Mouse (Mus musculus): ENCODE measurements around the gene Dnttip1. TPM values are rescaled to one million over a fixed set of nuclear protein-coding genes. Genes with fewer than 3 reads are reported as not detected.

Dnttip1 gene
- polyA plus RNA-seq, 1 experiment from 2014 or later, result 49.0 TPM

DNA sequence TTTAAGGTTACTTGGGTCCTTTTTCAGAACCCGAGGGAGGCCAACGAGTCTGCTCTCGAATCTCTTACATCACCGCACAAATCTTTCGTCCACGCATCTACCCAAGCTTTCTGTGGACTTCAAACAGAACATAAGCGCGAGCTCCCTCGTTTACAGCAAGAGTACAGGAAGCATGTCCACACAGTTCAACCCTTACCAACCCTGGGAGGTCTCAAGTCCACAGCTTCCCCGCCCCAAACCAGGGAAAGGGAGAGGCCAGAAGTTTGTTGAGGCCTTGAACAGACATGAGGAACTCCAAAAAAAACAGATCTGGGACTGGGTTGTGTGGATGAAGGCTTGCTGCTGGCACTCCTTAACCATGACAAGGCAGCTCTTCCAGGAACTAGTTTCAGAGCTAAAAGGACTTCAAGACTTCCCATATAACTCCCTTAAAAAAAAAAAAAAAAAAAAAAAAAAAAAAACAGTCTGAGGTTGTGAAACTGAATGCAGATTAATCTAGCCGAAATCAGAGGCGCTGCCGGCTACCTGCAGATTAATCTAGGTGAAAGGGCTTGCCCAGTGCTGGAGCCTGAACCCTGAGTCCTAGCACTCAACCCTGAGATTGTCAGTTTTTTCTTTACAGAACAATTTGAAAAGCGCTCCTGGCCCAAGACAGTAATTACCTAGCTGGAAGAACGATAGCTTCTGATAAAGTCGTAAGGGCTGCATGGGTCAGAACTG lies 57.6 kb downstream of the Dnttip1 start:
- WGBS, result 94% methylated on average over 16 of the region's 16 CpGs
- no peak for ATAC-seq (ENCODE audit: low read depth)
- H3K36me3 ChIP-seq (ENCODE audit: control insufficient read depth, insufficient read depth, low read length), result peaks cover 3% of the 10 kb centered on the region
- H3K4me2 ChIP-seq (ENCODE audit: low read depth, low read length), result peak overlapping the region; percentile 64
- peak overlapping the region; percentile 67; the same call in 1 of the 2 replicates for H3K9ac ChIP-seq (replicated peaks; ENCODE audit: low read depth, low read length)
- no peaks in the 10 kb centered on the region for H3K27me3 ChIP-seq (ENCODE audit: control insufficient read depth, insufficient read depth, low read length)
- H3K4me1 ChIP-seq (ENCODE audit: control insufficient read depth, insufficient read depth, low read length), result peaks cover 16% of the 10 kb centered on the region
- no peak overlapping the region for H3K27ac ChIP-seq (ENCODE audit: low read depth, low read length)
- peak overlapping the region; percentile 54; the same call in 1 of the 2 replicates for H3K4me3 ChIP-seq (ENCODE audit: low read depth, low read length)
- no peaks in the 10 kb centered on the region for H3K9me3 ChIP-seq (ENCODE audit: control insufficient read depth, low read length)

DNA sequence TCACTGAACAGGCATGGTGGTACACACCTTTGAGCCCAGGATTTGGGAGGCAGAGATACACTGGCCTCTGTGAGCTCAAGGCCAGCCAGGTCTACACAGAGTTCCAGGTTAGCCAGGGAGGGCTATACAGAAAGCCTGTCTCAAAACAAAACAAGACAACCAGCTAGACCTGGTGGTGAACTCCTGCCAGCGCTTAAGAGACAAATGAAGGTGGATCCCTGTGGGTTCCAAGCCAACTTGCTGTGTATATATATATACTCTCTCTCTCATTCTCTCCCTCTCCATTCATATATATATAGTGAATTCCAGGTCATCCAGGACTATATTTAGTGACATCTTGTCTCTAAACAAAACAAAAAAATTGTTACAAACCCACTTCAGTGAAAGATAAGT lies 58.1 kb downstream of the Dnttip1 start:
- H3K36me3 ChIP-seq (ENCODE audit: control insufficient read depth, insufficient read depth, low read length), result peaks cover 3% of the 10 kb centered on the region
- no peaks in the 10 kb centered on the region for H3K27me3 ChIP-seq (ENCODE audit: control insufficient read depth, insufficient read depth, low read length)
- peak overlapping the region; percentile 54 for H3K4me3 ChIP-seq (ENCODE audit: low read depth, low read length)
- H3K4me1 ChIP-seq (ENCODE audit: control insufficient read depth, insufficient read depth, low read length), result peaks cover 16% of the 10 kb centered on the region
- H3K9ac ChIP-seq (replicated peaks; ENCODE audit: low read depth, low read length), result peak overlapping the region; percentile 67; the same call in 1 of the 2 replicates
- no peaks in the 10 kb centered on the region for H3K9me3 ChIP-seq (ENCODE audit: control insufficient read depth, low read length)
- WGBS, result 59% methylated on average over 1 of the region's 1 CpGs
- ATAC-seq (ENCODE audit: low read depth), result no peak
- H3K27ac ChIP-seq (ENCODE audit: low read depth, low read length), result no peak overlapping the region
- peak overlapping the region; percentile 64 for H3K4me2 ChIP-seq (ENCODE audit: low read depth, low read length)

DNA sequence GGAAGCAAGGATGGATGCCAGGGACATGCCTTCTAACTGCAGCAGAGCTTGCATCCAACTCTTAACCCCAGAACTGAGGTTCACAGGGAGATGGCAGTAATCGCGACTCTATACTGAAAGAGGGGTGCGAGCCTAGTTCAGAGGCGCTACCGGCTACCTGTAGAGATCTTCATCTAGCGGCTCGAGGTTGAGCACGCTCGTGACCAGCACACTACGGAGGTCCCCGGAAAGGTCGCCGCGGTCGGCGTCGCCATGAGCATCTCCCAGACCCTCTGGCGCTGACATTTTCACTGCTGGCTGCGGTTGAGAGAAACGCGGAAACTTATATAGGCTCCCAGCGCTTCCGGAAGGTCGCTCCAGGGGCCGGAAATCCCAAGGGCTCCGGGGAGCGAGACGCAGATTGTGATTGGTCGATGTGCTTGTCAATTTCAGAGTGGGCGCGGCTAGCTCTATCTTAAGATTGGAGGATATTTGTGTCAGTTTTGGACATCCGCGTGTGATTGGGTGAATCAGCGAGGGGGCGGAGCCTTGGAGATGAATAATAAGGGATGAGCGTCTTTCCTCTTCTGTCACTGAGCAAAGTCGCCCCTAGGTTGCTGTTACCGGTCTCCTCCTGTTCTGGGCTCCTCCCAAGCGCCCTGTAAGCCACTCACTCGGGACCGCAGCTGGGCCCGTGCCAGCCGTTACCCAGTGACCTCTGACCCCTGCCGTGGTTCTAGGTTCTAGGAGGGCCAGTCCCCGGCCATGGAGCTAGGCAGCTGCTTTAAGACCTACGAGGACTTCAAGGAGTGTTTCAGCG lies 58.9 kb downstream of the Dnttip1 start, which contains the start of the genes Acot8 and Zswim3:
Acot8 (minus strand) TSS at position 350 of the 799 bp plus-strand sequence.
Zswim3 (plus strand) TSS at position 566 of the 799 bp plus-strand sequence.
- Histone ChIP-seq H3K4me1 (ENCODE audit: control insufficient read depth, insufficient read depth, low read length) (peaks cover 16% of the 10 kb centered on the region), H3K36me3 (ENCODE audit: control insufficient read depth, insufficient read depth, low read length) (no peaks in the 10 kb centered on the region; the same call in none of the 2 replicates), H3K4me3 (ENCODE audit: low read depth, low read length) (peak within 1 kb of the TSS; percentile 54), H3K27ac (ENCODE audit: low read depth, low read length) (peak within 1 kb of the TSS; percentile 79), H3K27me3 (ENCODE audit: control insufficient read depth, insufficient read depth, low read length) (no peaks in the 10 kb centered on the region), H3K9ac (replicated peaks; ENCODE audit: low read depth, low read length) (peak within 1 kb of the TSS; percentile 67), H3K4me2 (ENCODE audit: low read depth, low read length) (peak within 1 kb of the TSS; percentile 64), H3K9me3 (ENCODE audit: control insufficient read depth, low read length) (no peaks in the 10 kb centered on the region)
- WGBS, result under 1% methylated on average over 47 of the region's 47 CpGs
- ATAC-seq (ENCODE audit: low read depth), result peak; percentile 96

DNA sequence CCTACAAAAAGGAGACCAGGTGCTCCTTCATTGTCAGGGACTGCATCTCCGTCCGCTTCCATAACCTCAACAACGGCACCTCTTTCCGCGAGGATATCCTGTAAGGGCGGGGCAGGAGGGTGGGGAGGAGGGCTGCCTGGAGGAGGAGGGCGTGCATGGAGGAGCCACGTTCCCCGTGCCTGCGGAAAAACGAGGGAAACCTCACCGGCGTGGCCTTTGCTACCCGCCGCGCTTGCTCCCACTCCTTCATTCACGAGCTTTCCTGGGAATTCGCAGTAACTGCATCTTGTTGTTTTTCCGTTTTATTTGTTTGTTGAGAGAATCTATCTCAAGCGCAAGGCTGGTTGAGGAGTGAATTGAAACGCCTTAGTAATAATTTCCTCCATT lies 59.5 kb downstream of the Dnttip1 start:
- no peak; the same call in 1 of the 2 replicates for ATAC-seq (ENCODE audit: low read depth)
- Histone ChIP-seq H3K9ac (replicated peaks; ENCODE audit: low read depth, low read length) (peak overlapping the region; percentile 52), H3K27ac (ENCODE audit: low read depth, low read length) (peak overlapping the region; percentile 66), H3K4me3 (ENCODE audit: low read depth, low read length) (peak overlapping the region; percentile 54), H3K27me3 (ENCODE audit: control insufficient read depth, insufficient read depth, low read length) (no peaks in the 10 kb centered on the region), H3K4me2 (ENCODE audit: low read depth, low read length) (peak overlapping the region; percentile 62), H3K4me1 (ENCODE audit: control insufficient read depth, insufficient read depth, low read length) (peaks cover 16% of the 10 kb centered on the region), H3K9me3 (ENCODE audit: control insufficient read depth, low read length) (no peaks in the 10 kb centered on the region), H3K36me3 (ENCODE audit: control insufficient read depth, insufficient read depth, low read length) (no peaks in the 10 kb centered on the region; the same call in none of the 2 replicates)
- under 1% methylated on average over 21 of the region's 21 CpGs for WGBS

DNA sequence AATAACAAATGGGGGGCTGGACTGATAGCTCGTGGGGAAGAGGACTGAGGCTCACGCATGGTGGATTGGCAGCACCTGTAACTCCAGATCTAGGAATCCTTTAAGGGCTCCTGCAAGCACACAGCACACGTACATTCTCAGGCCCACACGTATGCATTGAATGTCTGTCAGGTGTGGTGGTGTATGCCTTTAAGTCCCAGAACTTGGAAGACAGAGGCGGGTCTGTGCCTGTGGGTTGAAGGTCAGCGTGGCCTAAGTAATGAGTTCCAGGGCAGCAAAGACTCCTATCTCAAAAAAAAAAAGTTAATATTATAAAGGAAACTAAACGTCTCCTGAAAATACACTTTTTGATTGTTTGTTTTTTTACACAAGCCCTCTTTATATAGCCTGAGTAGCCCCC lies 60.8 kb downstream of the Dnttip1 start:
- H3K9ac ChIP-seq (replicated peaks; ENCODE audit: low read depth, low read length), result no peak overlapping the region
- no peak overlapping the region for H3K27ac ChIP-seq (ENCODE audit: low read depth, low read length)
- no peak overlapping the region for H3K4me3 ChIP-seq (ENCODE audit: low read depth, low read length)
- 86% methylated on average over 7 of the region's 7 CpGs for WGBS
- H3K36me3 ChIP-seq (ENCODE audit: control insufficient read depth, insufficient read depth, low read length), result no peaks in the 10 kb centered on the region; the same call in 1 of the 2 replicates
- no peaks in the 10 kb centered on the region for H3K27me3 ChIP-seq (ENCODE audit: control insufficient read depth, insufficient read depth, low read length)
- H3K4me1 ChIP-seq (ENCODE audit: control insufficient read depth, insufficient read depth, low read length), result peaks cover 16% of the 10 kb centered on the region
- no peak overlapping the region for H3K4me2 ChIP-seq (ENCODE audit: low read depth, low read length)
- no peaks in the 10 kb centered on the region for H3K9me3 ChIP-seq (ENCODE audit: control insufficient read depth, low read length)
- ATAC-seq (ENCODE audit: low read depth), result no peak

DNA sequence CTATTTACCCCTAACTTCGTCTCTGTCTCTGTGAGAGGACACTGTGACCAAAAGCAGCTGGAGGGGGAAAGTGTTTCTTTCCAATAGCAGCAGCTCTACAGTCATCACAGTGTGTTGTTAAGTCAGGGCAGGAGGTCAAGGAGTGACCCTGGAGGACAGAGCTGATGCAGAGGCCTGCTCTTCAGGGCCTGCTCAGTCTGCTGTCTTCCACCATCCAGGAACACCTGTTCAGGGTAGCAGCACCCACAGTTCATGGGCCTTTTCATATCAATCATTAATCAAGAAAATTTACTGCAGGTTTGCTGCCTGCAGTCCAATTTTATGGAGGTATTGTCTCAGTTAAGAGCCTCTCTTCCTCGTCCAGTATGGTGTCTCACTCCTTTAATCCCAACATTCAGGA lies 67.8 kb downstream of the Dnttip1 start:
- 51% methylated on average over 2 of the region's 2 CpGs for WGBS
- Histone ChIP-seq H3K4me3 (ENCODE audit: low read depth, low read length) (no peak overlapping the region), H3K9ac (replicated peaks; ENCODE audit: low read depth, low read length) (no peak overlapping the region), H3K4me2 (ENCODE audit: low read depth, low read length) (no peak overlapping the region), H3K27ac (ENCODE audit: low read depth, low read length) (no peak overlapping the region), H3K36me3 (ENCODE audit: control insufficient read depth, insufficient read depth, low read length) (no peaks in the 10 kb centered on the region; the same call in 1 of the 2 replicates), H3K9me3 (ENCODE audit: control insufficient read depth, low read length) (no peaks in the 10 kb centered on the region), H3K4me1 (ENCODE audit: control insufficient read depth, insufficient read depth, low read length) (no peaks in the 10 kb centered on the region), H3K27me3 (ENCODE audit: control insufficient read depth, insufficient read depth, low read length) (no peaks in the 10 kb centered on the region)
- ATAC-seq (ENCODE audit: low read depth), result no peak

DNA sequence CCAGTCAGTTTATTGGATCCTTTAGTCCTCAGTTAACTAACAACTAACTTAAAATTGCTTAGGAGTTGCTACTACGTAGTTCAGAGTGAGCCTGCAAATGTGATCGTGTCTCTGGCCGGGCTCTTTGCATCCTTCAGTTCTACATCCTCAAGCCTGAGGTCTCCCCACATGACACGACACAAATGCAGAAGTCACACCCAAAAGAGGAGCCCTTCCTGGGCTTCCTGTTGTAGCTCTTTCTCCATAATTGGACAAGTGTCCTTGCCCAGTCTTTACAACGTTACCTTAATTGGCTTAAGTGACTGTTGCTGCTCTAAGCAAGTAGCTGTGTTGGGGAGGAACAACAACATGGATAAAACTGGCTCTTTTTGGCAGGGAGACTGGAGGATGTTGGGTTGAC lies 69.6 kb downstream of the Dnttip1 start:
- Histone ChIP-seq H3K9ac (replicated peaks; ENCODE audit: low read depth, low read length) (no peak overlapping the region), H3K36me3 (ENCODE audit: control insufficient read depth, insufficient read depth, low read length) (no peaks in the 10 kb centered on the region), H3K4me2 (ENCODE audit: low read depth, low read length) (no peak overlapping the region), H3K9me3 (ENCODE audit: control insufficient read depth, low read length) (no peaks in the 10 kb centered on the region), H3K27me3 (ENCODE audit: control insufficient read depth, insufficient read depth, low read length) (no peaks in the 10 kb centered on the region), H3K4me1 (ENCODE audit: control insufficient read depth, insufficient read depth, low read length) (no peaks in the 10 kb centered on the region), H3K27ac (ENCODE audit: low read depth, low read length) (no peak overlapping the region), H3K4me3 (ENCODE audit: low read depth, low read length) (no peak overlapping the region)
- no peak for ATAC-seq (ENCODE audit: low read depth)
- 91% methylated on average over 5 of the region's 5 CpGs for WGBS

DNA sequence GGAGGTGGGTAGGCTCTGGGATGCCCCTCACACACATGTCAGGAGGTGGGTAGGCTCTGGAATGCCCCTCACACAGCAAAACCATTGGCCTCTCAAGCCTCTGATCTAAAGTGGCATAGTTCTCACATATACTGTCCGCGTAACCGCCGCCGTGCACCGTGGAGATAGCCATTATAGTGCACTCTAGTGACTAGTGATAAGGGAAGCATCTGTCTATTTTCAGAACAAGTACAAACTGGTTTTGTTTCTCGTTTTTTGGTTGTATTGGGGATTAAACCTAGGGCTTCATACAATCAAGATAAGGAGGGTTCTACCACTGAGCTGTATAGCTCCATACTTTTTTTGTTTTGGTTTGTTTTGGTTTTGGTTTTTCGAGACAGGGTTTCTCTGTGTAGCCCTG lies 70.0 kb downstream of the Dnttip1 start:
- Histone ChIP-seq H3K27me3 (ENCODE audit: control insufficient read depth, insufficient read depth, low read length) (no peaks in the 10 kb centered on the region), H3K4me3 (ENCODE audit: low read depth, low read length) (no peak overlapping the region), H3K4me1 (ENCODE audit: control insufficient read depth, insufficient read depth, low read length) (no peaks in the 10 kb centered on the region), H3K4me2 (ENCODE audit: low read depth, low read length) (no peak overlapping the region), H3K9ac (replicated peaks; ENCODE audit: low read depth, low read length) (no peak overlapping the region), H3K36me3 (ENCODE audit: control insufficient read depth, insufficient read depth, low read length) (peaks cover 4% of the 10 kb centered on the region), H3K9me3 (ENCODE audit: control insufficient read depth, low read length) (no peaks in the 10 kb centered on the region), H3K27ac (ENCODE audit: low read depth, low read length) (no peak overlapping the region)
- no peak for ATAC-seq (ENCODE audit: low read depth)
- WGBS, result 91% methylated on average over 8 of the region's 8 CpGs

DNA sequence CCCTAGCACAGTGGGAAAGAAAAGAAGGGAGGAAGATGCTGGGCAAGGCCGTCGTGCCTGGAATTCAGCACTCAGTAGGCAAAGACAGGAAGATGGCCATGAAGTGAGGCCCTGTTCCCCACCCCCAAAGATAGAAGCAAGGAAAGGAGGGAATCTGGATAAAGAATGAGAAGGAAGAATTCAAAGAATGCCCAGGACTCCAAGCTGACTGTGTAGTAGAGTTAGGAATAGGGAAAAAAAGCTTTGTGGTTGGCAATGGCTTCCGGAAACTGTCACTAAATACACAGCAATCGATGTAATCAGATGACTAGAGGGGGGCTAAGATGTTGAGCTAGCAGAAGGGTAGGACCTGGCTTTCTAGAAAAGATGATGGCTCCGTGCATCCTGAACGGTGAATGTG lies 71.4 kb downstream of the Dnttip1 start:
- no peaks in the 10 kb centered on the region for H3K9me3 ChIP-seq (ENCODE audit: control insufficient read depth, low read length)
- peaks cover 9% of the 10 kb centered on the region for H3K36me3 ChIP-seq (ENCODE audit: control insufficient read depth, insufficient read depth, low read length)
- WGBS, result 92% methylated on average over 6 of the region's 6 CpGs
- H3K27me3 ChIP-seq (ENCODE audit: control insufficient read depth, insufficient read depth, low read length), result no peaks in the 10 kb centered on the region
- no peak overlapping the region for H3K4me3 ChIP-seq (ENCODE audit: low read depth, low read length)
- H3K4me1 ChIP-seq (ENCODE audit: control insufficient read depth, insufficient read depth, low read length), result peaks cover 2% of the 10 kb centered on the region; the same call in 1 of the 2 replicates
- H3K27ac ChIP-seq (ENCODE audit: low read depth, low read length), result no peak overlapping the region
- no peak overlapping the region for H3K4me2 ChIP-seq (ENCODE audit: low read depth, low read length)
- no peak overlapping the region for H3K9ac ChIP-seq (replicated peaks; ENCODE audit: low read depth, low read length)
- ATAC-seq (ENCODE audit: low read depth), result no peak
